Mouse (Mus musculus): ENCODE data around the gene Nudt11. TPM values are rescaled to one million over a fixed set of nuclear protein-coding genes. Genes with fewer than 3 reads are reported as not detected.
A peak's percentile ranks its signal among the peaks of the same experiment; 100 is the strongest.
"Not testable (repeated sequence)": the region's sequence is repeated elsewhere in the genome, so short reads cannot be mapped to it uniquely, and the experiment has no call there.

Nudt11 gene
- 1.8 and 2.7 TPM in 2 replicates for polyA plus RNA-seq (2015; fragmentation: Nextera tagmentation; extraction: Ambion mirVana)

DNA sequence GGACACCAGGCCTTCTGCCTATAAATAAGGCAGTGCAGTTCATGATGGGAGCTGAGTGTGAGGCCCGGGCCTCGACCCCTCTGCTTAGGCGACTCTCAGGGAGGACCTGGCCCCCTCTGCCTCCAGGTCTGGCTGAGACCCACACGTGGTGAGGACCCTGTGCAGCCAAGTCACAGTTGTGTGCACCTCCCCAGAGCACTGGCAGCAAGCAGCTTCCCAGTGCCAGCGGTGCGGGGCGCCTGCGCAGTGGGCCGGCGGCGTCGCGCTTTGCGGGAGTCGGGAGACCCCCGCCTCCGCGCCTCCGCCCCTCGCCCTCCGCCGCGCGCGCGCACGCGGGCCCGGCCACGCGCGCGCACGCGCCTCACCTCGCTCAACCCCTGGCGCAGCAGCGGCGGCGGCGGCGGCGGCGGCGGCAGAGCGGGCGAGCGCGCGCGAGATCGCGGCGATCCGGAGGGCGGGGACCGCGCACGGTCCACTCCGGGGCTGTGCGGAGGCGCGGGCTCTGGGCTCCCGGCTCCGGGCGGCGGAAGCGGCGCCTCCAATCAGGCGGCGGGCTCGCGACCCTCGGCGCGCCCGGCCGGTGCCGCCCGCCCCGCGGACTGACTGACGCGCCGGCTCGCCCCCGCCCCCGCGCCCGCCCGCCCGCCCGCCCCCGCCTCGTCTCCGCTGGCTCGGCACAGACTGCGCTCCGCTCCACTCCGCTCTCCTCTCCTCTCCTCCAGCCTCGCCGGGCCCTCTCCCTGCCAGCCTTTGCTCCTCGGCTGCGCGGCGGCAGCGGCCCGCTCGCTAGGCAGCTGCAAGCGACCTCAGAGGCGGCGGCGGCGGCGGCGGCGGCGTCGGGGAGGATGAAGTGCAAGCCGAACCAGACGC is at the start of gene Nudt11:
TSS of gene Nudt11 (plus strand) at position 388 of the 870 bp plus-strand sequence.
- peak; percentile 79 for ATAC-seq (replicated peaks; ENCODE audit: extremely low read depth, insufficient read depth, low FRiP score)
- WGBS, result 14% methylated on average over 13 of the region's 121 CpGs
- not testable (repeated sequence) for H3K36me3 ChIP-seq (ENCODE audit: control insufficient read depth, insufficient read depth); H3K9ac ChIP-seq (ENCODE audit: low read length); H3K9me3 ChIP-seq (replicated peaks; ENCODE audit: control insufficient read depth, low read length); H3K4me1 ChIP-seq (ENCODE audit: control insufficient read depth, insufficient read depth, low read length); H3K27me3 ChIP-seq (ENCODE audit: control insufficient read depth, insufficient read depth, low read length); H3K27ac ChIP-seq (ENCODE audit: low read length)
- Histone ChIP-seq H3K4me3 (ENCODE audit: low read length) (peak within 1 kb of the TSS; percentile 38), H3K4me2 (ENCODE audit: low read depth, low read length) (peak within 1 kb of the TSS; percentile 63)

DNA sequence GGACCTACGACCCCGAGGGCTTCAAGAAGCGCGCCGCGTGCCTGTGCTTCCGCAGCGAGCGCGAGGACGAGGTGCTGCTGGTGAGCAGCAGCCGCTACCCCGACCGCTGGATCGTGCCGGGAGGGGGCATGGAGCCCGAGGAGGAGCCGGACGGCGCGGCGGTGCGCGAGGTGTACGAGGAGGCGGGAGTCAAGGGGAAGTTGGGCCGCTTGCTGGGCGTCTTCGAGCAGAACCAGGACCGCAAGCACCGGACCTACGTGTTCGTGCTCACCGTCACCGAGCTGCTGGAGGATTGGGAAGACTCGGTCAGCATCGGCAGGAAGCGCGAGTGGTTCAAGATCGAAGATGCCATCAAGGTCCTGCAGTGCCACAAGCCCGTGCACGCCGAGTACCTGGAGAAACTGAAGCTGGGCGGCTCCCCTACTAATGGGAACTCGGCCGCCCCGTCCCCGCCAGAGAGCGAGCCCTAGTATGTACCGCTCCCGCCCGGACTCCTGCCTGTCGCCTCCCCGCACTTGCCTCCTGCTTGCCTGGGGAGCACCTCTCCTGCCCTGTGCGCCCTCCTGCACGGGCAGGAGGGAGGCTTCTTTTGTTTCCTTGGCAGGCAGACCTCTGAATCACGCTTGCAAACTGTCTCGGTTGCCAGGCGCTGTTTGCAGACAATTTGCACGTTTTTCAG is 822 bp downstream of the Nudt11 start:
- Histone ChIP-seq H3K4me3 (ENCODE audit: low read length) (peak overlapping the region; percentile 38), H3K4me2 (ENCODE audit: low read depth, low read length) (peak overlapping the region; percentile 63)
- H3K27ac ChIP-seq (ENCODE audit: low read length); H3K27me3 ChIP-seq (ENCODE audit: control insufficient read depth, insufficient read depth, low read length); H3K36me3 ChIP-seq (ENCODE audit: control insufficient read depth, insufficient read depth); H3K9me3 ChIP-seq (replicated peaks; ENCODE audit: control insufficient read depth, low read length); H3K4me1 ChIP-seq (ENCODE audit: control insufficient read depth, insufficient read depth, low read length); H3K9ac ChIP-seq (ENCODE audit: low read length): not testable (repeated sequence)
- ATAC-seq (replicated peaks; ENCODE audit: extremely low read depth, insufficient read depth, low FRiP score), result peak; percentile 43; the same call in 1 of the 2 replicates
- 14% methylated on average over 7 of the region's 60 CpGs for whole genome bisulfite sequencing

DNA sequence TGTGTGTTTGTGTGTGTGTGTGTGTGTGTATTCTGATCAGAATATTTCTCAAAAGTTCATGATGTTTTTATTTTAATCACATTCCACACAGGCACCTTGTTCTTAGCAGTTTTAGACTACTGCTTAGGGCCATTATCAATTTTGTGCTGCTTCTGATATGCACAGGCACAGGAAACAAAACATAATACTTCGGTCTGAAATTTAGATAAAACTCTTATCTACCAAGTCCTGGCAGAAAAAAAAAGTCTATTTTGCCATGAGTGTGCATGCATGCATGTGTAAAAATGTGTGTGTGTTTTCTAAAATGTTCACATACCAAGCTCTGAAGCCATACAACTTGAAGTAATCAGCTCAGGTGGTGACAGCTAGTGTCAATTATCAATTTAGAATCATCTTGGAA is 14.3 kb downstream of the Nudt11 start:
- Histone ChIP-seq H3K9ac (ENCODE audit: low read length) (no peak overlapping the region), H3K4me1 (ENCODE audit: control insufficient read depth, insufficient read depth, low read length) (no peaks in the 10 kb centered on the region), H3K36me3 (ENCODE audit: control insufficient read depth, insufficient read depth) (no peaks in the 10 kb centered on the region), H3K4me3 (ENCODE audit: low read length) (no peak overlapping the region), H3K4me2 (ENCODE audit: low read depth, low read length) (no peak overlapping the region), H3K27ac (ENCODE audit: low read length) (no peak overlapping the region), H3K27me3 (ENCODE audit: control insufficient read depth, insufficient read depth, low read length) (no peaks in the 10 kb centered on the region), H3K9me3 (replicated peaks; ENCODE audit: control insufficient read depth, low read length) (no peaks in the 10 kb centered on the region)
- ATAC-seq (replicated peaks; ENCODE audit: extremely low read depth, insufficient read depth, low FRiP score), result no peak
- WGBS, result 54% methylated on average over 1 of the region's 1 CpGs

DNA sequence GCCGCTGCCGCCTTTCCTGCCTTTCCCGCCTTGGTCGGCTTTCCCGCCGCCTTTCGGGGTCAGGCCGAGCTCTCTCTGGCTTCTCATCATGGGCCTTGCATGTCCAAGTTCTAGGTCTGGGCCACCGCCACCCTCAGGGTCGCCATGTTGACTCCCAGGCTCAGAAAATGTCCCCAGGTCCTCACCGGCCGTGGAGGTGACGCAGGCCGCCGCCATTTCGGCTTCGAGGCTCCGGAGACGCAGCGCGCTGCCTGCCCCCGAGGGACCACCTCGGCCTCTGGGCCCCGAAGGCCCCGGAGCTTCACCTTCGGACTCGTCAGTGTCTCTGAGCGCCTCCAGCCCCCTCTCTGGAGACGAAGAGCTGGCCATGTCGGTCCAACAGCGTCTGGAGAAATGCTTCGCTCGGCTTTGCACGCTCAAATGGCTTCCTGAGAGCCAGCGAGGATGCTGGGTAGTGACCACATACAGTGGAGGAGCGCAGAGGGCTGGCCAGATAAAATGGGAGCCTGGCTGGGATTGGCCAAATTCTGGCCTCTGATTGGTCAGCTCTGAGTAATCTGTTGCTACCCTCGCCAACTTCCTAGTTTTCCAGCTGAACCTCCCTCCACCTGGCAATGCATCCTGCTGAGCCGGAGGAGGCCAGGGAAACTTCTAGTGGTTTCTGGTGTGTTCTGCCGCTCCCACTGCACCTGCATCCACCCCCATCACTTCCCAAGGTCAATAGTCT is 35.9 kb downstream of the Nudt11 start, which contains the start of gene AU022751:
TSS of gene AU022751 (minus strand) at position 466 of the 727 bp plus-strand sequence.
- ATAC-seq (replicated peaks; ENCODE audit: extremely low read depth, insufficient read depth, low FRiP score), result no peak

DNA sequence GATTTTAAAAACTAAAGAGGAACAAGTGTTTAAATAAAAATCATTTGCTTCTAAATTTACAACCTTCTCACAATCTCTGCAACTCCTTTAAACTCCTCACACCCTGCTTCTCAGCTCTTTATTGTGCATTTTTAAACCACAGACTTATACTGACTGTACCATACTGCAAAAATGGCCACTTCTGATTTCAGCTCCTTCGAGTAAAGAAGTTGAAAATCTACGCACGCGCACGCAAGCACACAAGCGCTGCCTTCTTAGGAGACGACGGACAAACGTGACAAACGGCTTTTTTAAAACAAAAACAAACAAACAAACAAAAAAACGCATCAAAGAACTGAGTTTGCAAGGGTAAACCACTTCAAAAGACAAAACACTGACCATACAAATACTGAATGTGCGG is 44.3 kb downstream of the Nudt11 start:
- Histone ChIP-seq H3K36me3 (ENCODE audit: control insufficient read depth, insufficient read depth) (no peaks in the 10 kb centered on the region), H3K27ac (ENCODE audit: low read length) (no peak overlapping the region), H3K4me2 (ENCODE audit: low read depth, low read length) (peak overlapping the region; percentile 60), H3K4me3 (ENCODE audit: low read length) (peak overlapping the region; percentile 45), H3K9ac (ENCODE audit: low read length) (no peak overlapping the region), H3K4me1 (ENCODE audit: control insufficient read depth, insufficient read depth, low read length) (no peaks in the 10 kb centered on the region), H3K9me3 (replicated peaks; ENCODE audit: control insufficient read depth, low read length) (no peaks in the 10 kb centered on the region), H3K27me3 (ENCODE audit: control insufficient read depth, insufficient read depth, low read length) (no peaks in the 10 kb centered on the region)
- WGBS, result 25% methylated on average over 12 of the region's 12 CpGs
- no peak for ATAC-seq (replicated peaks; ENCODE audit: extremely low read depth, insufficient read depth, low FRiP score)

More for the DNA sequence above, 35.9 kb downstream of the Nudt11 start, which contains the start of gene AU022751:
- Histone ChIP-seq H3K27ac (ENCODE audit: low read length) (no peak within 1 kb of the TSS), H3K9ac (ENCODE audit: low read length) (no peak within 1 kb of the TSS), H3K4me2 (ENCODE audit: low read depth, low read length) (no peak within 1 kb of the TSS), H3K36me3 (ENCODE audit: control insufficient read depth, insufficient read depth) (no peaks in the 10 kb centered on the region), H3K4me1 (ENCODE audit: control insufficient read depth, insufficient read depth, low read length) (no peaks in the 10 kb centered on the region), H3K9me3 (replicated peaks; ENCODE audit: control insufficient read depth, low read length) (peaks cover 17% of the 10 kb centered on the region), H3K27me3 (ENCODE audit: control insufficient read depth, insufficient read depth, low read length) (no peaks in the 10 kb centered on the region), H3K4me3 (ENCODE audit: low read length) (no peak within 1 kb of the TSS)
- 90% methylated on average over 32 of the region's 39 CpGs for WGBS

DNA sequence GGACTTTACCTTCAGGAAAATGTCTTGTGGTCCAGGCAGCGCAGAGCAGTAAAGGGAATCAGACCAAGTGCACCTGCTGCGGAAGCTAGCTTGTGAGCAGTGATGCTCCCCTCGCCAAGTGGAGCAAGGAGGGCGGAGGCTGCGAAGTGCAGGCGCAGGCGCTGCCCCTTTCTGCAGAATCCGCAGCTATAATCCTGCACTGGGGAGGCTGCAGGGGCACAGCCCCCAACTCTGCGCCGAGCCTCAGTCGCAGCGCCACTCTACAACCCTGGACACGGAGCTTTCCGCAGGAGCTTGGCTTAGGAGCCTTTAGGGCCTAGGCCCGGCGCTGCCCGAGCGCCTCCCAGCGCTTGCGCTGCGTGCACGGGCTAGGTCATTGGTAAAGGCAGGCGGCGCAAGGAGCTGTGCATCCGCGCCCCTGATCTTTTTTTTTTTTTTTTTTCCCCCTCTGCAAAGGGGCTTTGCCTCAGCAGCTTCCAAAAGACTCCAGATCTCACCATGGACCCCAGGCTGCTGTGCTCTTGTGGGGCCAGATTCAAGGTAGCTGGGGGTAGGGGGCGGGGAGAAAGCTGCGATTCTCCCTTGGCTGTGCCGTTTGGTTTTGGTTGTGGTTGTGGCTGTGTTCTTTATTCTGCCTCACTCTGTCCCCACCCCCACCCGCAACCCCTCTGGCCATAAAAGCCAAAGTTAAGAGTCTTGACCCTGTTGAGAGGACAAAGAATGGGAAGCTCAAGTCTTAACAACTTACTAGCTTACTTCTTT is 44.9 kb downstream of the Nudt11 start:
- H3K9ac ChIP-seq (ENCODE audit: low read length), result no peak overlapping the region
- H3K4me3 ChIP-seq (ENCODE audit: low read length), result peak overlapping the region; percentile 45
- H3K27ac ChIP-seq (ENCODE audit: low read length), result no peak overlapping the region
- WGBS, result 11% methylated on average over 29 of the region's 30 CpGs
- no peaks in the 10 kb centered on the region for H3K27me3 ChIP-seq (ENCODE audit: control insufficient read depth, insufficient read depth, low read length)
- ATAC-seq (replicated peaks; ENCODE audit: extremely low read depth, insufficient read depth, low FRiP score), result no peak
- H3K4me1 ChIP-seq (ENCODE audit: control insufficient read depth, insufficient read depth, low read length), result no peaks in the 10 kb centered on the region
- H3K36me3 ChIP-seq (ENCODE audit: control insufficient read depth, insufficient read depth), result no peaks in the 10 kb centered on the region
- H3K9me3 ChIP-seq (replicated peaks; ENCODE audit: control insufficient read depth, low read length), result no peaks in the 10 kb centered on the region
- H3K4me2 ChIP-seq (ENCODE audit: low read depth, low read length), result peak overlapping the region; percentile 60

Small RNA genes within 50 kb of the gene (microRNA-seq; reads per million reads assigned to microRNA genes)
- not detected for gene Gm27360

Other genes with a start within 250 kb of the Nudt11 start
- 0.08 TPM in 1 of 2 replicates, not detected in the other for gene AU022751, start 36.0 kb downstream of the Nudt11 start, polyA plus RNA-seq (2015; fragmentation: Nextera tagmentation; extraction: Ambion mirVana)
- 1.7 and 2.0 TPM in 2 replicates for gene Nudt10, start 125.6 kb downstream of the Nudt11 start, polyA plus RNA-seq (2015; fragmentation: Nextera tagmentation; extraction: Ambion mirVana)